In genomic region chr13:98254921-98255320, GRCm38 (mm10) we compare ENCODE assay signal across 14 mouse cellular contexts. TPM values are rescaled to one million over a fixed set of nuclear protein-coding genes. Genes with fewer than 3 reads are reported as not detected.
DNase-seq lines count a peak whose midpoint lies in the region; ATAC-seq and TF ChIP-seq lines count a peak whose summit lies in the region.
"Had no signal": no experiment of that assay in that cellular context is flagged by ENCODE, and none has a peak within 500 bp of the region (broad histone marks: within the 10 kb centered on the region; RNA-seq: fewer than 3 reads in every experiment).

No protein-coding gene starts in this region.

- no peak for DNase-seq in lung, postnatal 0 days (ENCODE audit: low spot score)
- no peak for DNase-seq in lung, postnatal 36 days
- DNase-seq in layer of hippocampus, postnatal 36 days: peak; percentile 61 to 70
- DNase-seq in stomach, postnatal 0 days (ENCODE audit: low spot score): no peak
- DNase-seq in cerebellum, adult 11 months: no peak
- DNase-seq: gastrocnemius, adult 2 months; heart, postnatal 10 days had no signal

- no peaks in the 10 kb centered on the region for H3K4me1 ChIP-seq in lung, postnatal 0 days (ENCODE audit: insufficient read depth, low read depth, low read length)
- H3K4me1 ChIP-seq in stomach, postnatal 0 days (replicated peaks; ENCODE audit: control insufficient read depth, insufficient read depth): no peaks in the 10 kb centered on the region
- H3K4me1 ChIP-seq in liver, embryonic 12.5 days: no peaks in the 10 kb centered on the region
- H3K4me1 ChIP-seq: embryonic facial prominence, embryonic 12.5 days; liver, embryonic 15.5 days had no signal

- no peak overlapping the region for H3K4me3 ChIP-seq in lung, postnatal 0 days (ENCODE audit: low read depth, low read length)
- H3K4me3 ChIP-seq in stomach, postnatal 0 days (ENCODE audit: low read depth, low read length): no peak overlapping the region
- no peak overlapping the region for H3K4me3 ChIP-seq in liver, embryonic 12.5 days
- H3K4me3 ChIP-seq: embryonic facial prominence, embryonic 12.5 days; gastrocnemius, adult 2 months; liver, embryonic 15.5 days had no signal

- H3K9ac ChIP-seq in lung, postnatal 0 days (replicated peaks; ENCODE audit: low read depth): no peak overlapping the region
- no peak overlapping the region for H3K9ac ChIP-seq in stomach, postnatal 0 days (ENCODE audit: low read length)
- no peak overlapping the region for H3K9ac ChIP-seq in liver, embryonic 12.5 days
- H3K9ac ChIP-seq: embryonic facial prominence, embryonic 12.5 days; liver, embryonic 15.5 days had no signal

- ATAC-seq in lung, postnatal 0 days: no peak
- ATAC-seq in frontal cortex, adult (ENCODE audit: low TSS enrichment): peak; percentile 100
- no peak; the same call in 1 of the 2 replicates for ATAC-seq in stomach, postnatal 0 days (ENCODE audit: low FRiP score, low TSS enrichment)
- no peak for ATAC-seq in liver, embryonic 12.5 days

- H3K36me3 ChIP-seq in lung, postnatal 0 days (ENCODE audit: insufficient read depth, low read length): peaks cover 32% of the 10 kb centered on the region
- H3K36me3 ChIP-seq in stomach, postnatal 0 days (ENCODE audit: control insufficient read depth, insufficient read depth, low read length): peaks cover 27% of the 10 kb centered on the region
- peaks cover 90% of the 10 kb centered on the region for H3K36me3 ChIP-seq in liver, embryonic 12.5 days

- TF ChIP-seq CTCF in lung, postnatal 0 days (IDR thresholded peaks at IDR 0.05): peak; percentile 15; the same call in 1 of the 2 replicates
- TF ChIP-seq CTCF in stomach, postnatal 0 days (IDR thresholded peaks at IDR 0.05; ENCODE audit: low read depth): peak; percentile 52

- H3K4me2 ChIP-seq in lung, postnatal 0 days (replicated peaks; ENCODE audit: low read depth, low read length): no peak overlapping the region
- H3K4me2 ChIP-seq in stomach, postnatal 0 days (replicated peaks; ENCODE audit: low read depth): no peak overlapping the region
- H3K4me2 ChIP-seq in liver, embryonic 12.5 days: no peak overlapping the region
- H3K4me2 ChIP-seq: embryonic facial prominence, embryonic 12.5 days; liver, embryonic 15.5 days had no signal

- H3K9me3 ChIP-seq in lung, postnatal 0 days (ENCODE audit: low read length): no peaks in the 10 kb centered on the region
- no peaks in the 10 kb centered on the region for H3K9me3 ChIP-seq in stomach, postnatal 0 days (ENCODE audit: control insufficient read depth, low read length)
- H3K9me3 ChIP-seq in liver, embryonic 12.5 days (replicated peaks): no peaks in the 10 kb centered on the region
- H3K9me3 ChIP-seq: embryonic facial prominence, embryonic 12.5 days; liver, embryonic 15.5 days had no signal

- no peaks in the 10 kb centered on the region for H3K27me3 ChIP-seq in lung, postnatal 0 days (replicated peaks; ENCODE audit: insufficient read depth, low read length)
- no peaks in the 10 kb centered on the region for H3K27me3 ChIP-seq in stomach, postnatal 0 days (ENCODE audit: control insufficient read depth, insufficient read depth, low read length)
- no peaks in the 10 kb centered on the region for H3K27me3 ChIP-seq in liver, embryonic 12.5 days (replicated peaks)
- H3K27me3 ChIP-seq: embryonic facial prominence, embryonic 12.5 days; liver, embryonic 15.5 days had no signal

- 66% methylated on average over 9 of the region's 9 CpGs for WGBS in lung, postnatal 0 days
- WGBS in stomach, postnatal 0 days: 67% methylated on average over 9 of the region's 9 CpGs
- 77% methylated on average over 9 of the region's 9 CpGs for WGBS in liver, embryonic 12.5 days (ENCODE audit: insufficient replicate concordance)

- H3K27ac ChIP-seq in lung, postnatal 0 days (ENCODE audit: low read length): no peak overlapping the region
- no peak overlapping the region for H3K27ac ChIP-seq in stomach, postnatal 0 days (replicated peaks)
- H3K27ac ChIP-seq in liver, embryonic 12.5 days: no peak overlapping the region
- H3K27ac ChIP-seq: embryonic facial prominence, embryonic 12.5 days; gastrocnemius, adult 2 months; liver, embryonic 15.5 days had no signal

- TF ChIP-seq EP300 in lung, postnatal 0 days (IDR thresholded peaks at IDR 0.05): no peak
- TF ChIP-seq EP300 in stomach, postnatal 0 days (optimal IDR thresholded peaks at IDR 0.05): no peak

RNA-seq across cellular contexts. Expression of gene Utp15, which starts 7.9 kb away (rescaled TPM):
- 8.4 and 8.7 TPM in 2 replicates for polyA plus RNA-seq in lung, postnatal 0 days (2015; fragmentation: Nextera tagmentation; extraction: Ambion mirVana)
- total RNA-seq in layer of hippocampus, postnatal 36 days (2021): 10 to 100 TPM; 20.6 to 20.7 TPM
- polyA plus RNA-seq in stomach, postnatal 0 days (2015; fragmentation: Nextera tagmentation; extraction: Ambion mirVana): 9.5 and 9.6 TPM in 2 replicates
- 26.9 and 28.4 TPM in 2 replicates for polyA plus RNA-seq in liver, embryonic 12.5 days (2016; fragmentation: Nextera tagmentation; extraction: Ambion mirVana)

RNA-seq across cellular contexts. Expression of gene Ankra2, which starts 8.0 kb away (rescaled TPM):
- polyA plus RNA-seq in lung, postnatal 0 days (2015; fragmentation: Nextera tagmentation; extraction: Ambion mirVana): 22.1 and 24.2 TPM in 2 replicates
- 10 to 100 TPM; 48.0 to 51.0 TPM for total RNA-seq in layer of hippocampus, postnatal 36 days (2021)
- polyA plus RNA-seq in stomach, postnatal 0 days (2015; fragmentation: Nextera tagmentation; extraction: Ambion mirVana): 20.5 and 20.6 TPM in 2 replicates
- polyA plus RNA-seq in liver, embryonic 12.5 days (2016; fragmentation: Nextera tagmentation; extraction: Ambion mirVana): 11.6 and 11.7 TPM in 2 replicates

RNA-seq across cellular contexts. Expression of gene Gm21976, which starts 24.8 kb away (rescaled TPM):
- 0.38 TPM in 1 of 2 replicates, not detected in the other for polyA plus RNA-seq in lung, postnatal 0 days (2015; fragmentation: Nextera tagmentation; extraction: Ambion mirVana)
- not detected for total RNA-seq in layer of hippocampus, postnatal 36 days (2021)
- polyA plus RNA-seq in stomach, postnatal 0 days (2015; fragmentation: Nextera tagmentation; extraction: Ambion mirVana): not detected in 2 replicates
- not detected in 2 replicates for polyA plus RNA-seq in liver, embryonic 12.5 days (2016; fragmentation: Nextera tagmentation; extraction: Ambion mirVana)
- total RNA-seq: gastrocnemius, adult 2 months; heart, postnatal 10 days; MEL had no signal
- polyA plus RNA-seq: embryonic facial prominence, embryonic 12.5 days; kidney, embryonic 14.5 days; liver, embryonic 15.5 days; urinary bladder, adult 2 months had no signal

RNA-seq across cellular contexts. Expression of gene Arhgef28, which starts 48.7 kb away (rescaled TPM):
- 42.9 and 53.0 TPM in 2 replicates for polyA plus RNA-seq in lung, postnatal 0 days (2015; fragmentation: Nextera tagmentation; extraction: Ambion mirVana)
- total RNA-seq in layer of hippocampus, postnatal 36 days (2021): 100 to 1,000 TPM in 1 of 2 experiments, 10 to 100 TPM in 1; 92.7 to 103 TPM
- 23.1 and 23.8 TPM in 2 replicates for polyA plus RNA-seq in stomach, postnatal 0 days (2015; fragmentation: Nextera tagmentation; extraction: Ambion mirVana)
- polyA plus RNA-seq in liver, embryonic 12.5 days (2016; fragmentation: Nextera tagmentation; extraction: Ambion mirVana): 0.85 and 1.2 TPM in 2 replicates
- total RNA-seq: MEL had no signal

Comparison
In these comparisons a context has a peak if more than half of its experiments do, and no peak if none do; other contexts are left out.
1. DNase-seq: peak in layer of hippocampus, postnatal 36 days (2 of 2); none in lung, postnatal 0 days (single experiment), lung, postnatal 36 days (single experiment), stomach, postnatal 0 days (single experiment) and cerebellum, adult 11 months (single experiment).